Mouse (Mus musculus) intestine, postnatal 0 days (tissue): ENCODE data around the gene Tox4. TPM values are rescaled to one million over a fixed set of nuclear protein-coding genes. Genes with fewer than 3 reads are reported as not detected.

Experiments used
- ATAC-seq: fragments of 200-750 bp; cut with Nextera tagmentation; 2 replicates; pipeline ENCODE4 v1.8.0; 2017; ENCODE audit warnings: mild to moderate bottlenecking, moderate TSS enrichment, moderate library complexity
- H3K27ac ChIP-seq: fragments of 300-500 bp; sonication (generic); 2 replicates; pipeline ENCODE4 v1.5.1; 2014; ENCODE audit warnings: mild to moderate bottlenecking, low read depth, low read length, moderate library complexity
- H3K27me3 ChIP-seq: fragments of 300-500 bp; sonication (generic); replicated peaks from 2 replicates; pipeline ENCODE4 v1.6.1; 2014; ENCODE audit warnings: low read length, mixed read lengths; ENCODE audit not compliant: control insufficient read depth, insufficient read depth
- H3K36me3 ChIP-seq: fragments of 300-500 bp; sonication (generic); 2 replicates; pipeline ENCODE4 v1.6.1; 2014; ENCODE audit warnings: mild to moderate bottlenecking, moderate library complexity; ENCODE audit not compliant: control insufficient read depth, insufficient read depth
- H3K4me1 ChIP-seq: fragments of 300-500 bp; sonication (generic); replicated peaks from 2 replicates; pipeline ENCODE4 v1.6.1; 2014; ENCODE audit warnings: antibody characterized with exemption, low read length, mixed read lengths; ENCODE audit not compliant: control insufficient read depth, insufficient read depth
- H3K4me2 ChIP-seq: fragments of 300-500 bp; sonication (generic); replicated peaks from 2 replicates; pipeline ENCODE4 v1.6.1; 2014; ENCODE audit warnings: low read depth, mild to moderate bottlenecking, moderate library complexity
- H3K4me3 ChIP-seq: fragments of 300-500 bp; sonication (generic); 2 replicates; pipeline ENCODE4 v1.5.1; 2014; ENCODE audit warnings: low read depth, low read length
- H3K9ac ChIP-seq: fragments of 300-500 bp; sonication (generic); 2 replicates; pipeline ENCODE4 v1.6.1; 2014; ENCODE audit warnings: mild to moderate bottlenecking, low read depth, low read length
- H3K9me3 ChIP-seq: fragments of 300-500 bp; sonication (generic); 2 replicates; pipeline ENCODE4 v1.6.1; 2016; ENCODE audit warnings: mixed run types; ENCODE audit not compliant: control insufficient read depth
- CTCF ChIP-seq: sonication (generic); IDR thresholded peaks from 2 replicates; pipeline ENCODE4 v1.5.1; 2016; ENCODE audit warnings: low read depth, mild to moderate bottlenecking, control low read depth, antibody characterized with exemption, moderate library complexity
- WGBS: fragments of 180-500 bp; shearing (Covaris S2); extraction: QIAGEN DNeasy Blood & Tissue Kit; methylation state at CpG from one replicate; pipeline ENCODE4 v1.1.7; 2014; 5-methylcytosine and 5-hydroxymethylcytosine counted together
- polyA plus RNA-seq: library from polyadenylated mRNA; unstranded; fragments of >200 nt; fragmentation: Nextera tagmentation; extraction: Ambion mirVana; gene quantifications from 2 replicates; pipeline ENCODE4 v1.2.1, GENCODE M21; 2015

Gene Tox4
- 20.8 and 21.7 TPM in 2 replicates for polyA plus RNA-seq

DNA sequence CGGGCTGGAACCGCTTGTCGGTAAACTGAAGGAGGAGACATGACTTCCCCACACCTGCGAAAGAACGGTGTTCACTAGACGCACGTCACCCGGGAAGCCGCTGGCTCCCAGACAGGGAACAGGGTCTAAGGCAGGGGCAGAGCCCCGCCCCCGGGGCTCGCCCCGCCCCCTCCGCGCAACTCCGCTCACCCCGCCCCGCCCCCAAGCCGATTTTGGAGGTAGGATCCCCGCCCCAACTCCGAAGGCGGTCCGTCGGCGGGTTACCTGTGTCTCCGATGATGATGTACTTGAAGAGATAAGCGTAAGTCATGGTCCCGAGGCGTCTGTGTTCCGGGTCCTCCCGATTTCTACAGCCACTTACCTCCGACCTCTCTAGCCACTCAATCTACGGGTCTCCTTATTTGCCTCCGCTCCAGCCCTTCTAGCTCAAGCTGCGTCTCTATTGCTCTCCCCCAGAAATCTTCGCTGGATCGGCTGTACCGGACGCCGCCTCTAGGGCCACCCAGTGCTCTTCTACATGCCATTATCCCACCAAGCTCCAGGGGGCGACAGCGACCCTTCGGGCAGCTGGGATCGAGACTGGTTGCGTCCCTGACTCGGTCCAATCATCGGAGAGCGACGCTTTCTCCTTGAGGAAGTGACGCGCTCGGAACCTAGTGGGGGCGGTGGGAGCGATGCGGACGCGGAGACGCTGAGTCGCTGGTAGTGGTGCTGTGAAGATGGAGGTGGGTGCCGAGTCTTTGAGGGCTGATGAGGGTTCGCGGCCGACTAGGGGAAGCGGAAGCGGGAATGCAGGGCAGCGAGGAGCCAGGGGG is at the start of gene Tox4, which contains the start of gene Rab2b:
Gene Tox4 (plus strand): TSS at position 215 of the 815 bp plus-strand sequence.
Gene Rab2b (minus strand): TSS at position 614 of the 815 bp plus-strand sequence.
- Histone ChIP-seq H3K36me3 (peaks cover 7% of the 10 kb centered on the region; the same call in 1 of the 2 replicates), H3K27ac (peak within 1 kb of the TSS; percentile 95), H3K9ac (peak within 1 kb of the TSS; percentile 91), H3K9me3 (no peaks in the 10 kb centered on the region), H3K27me3 (no peaks in the 10 kb centered on the region), H3K4me3 (peak within 1 kb of the TSS; percentile 94), H3K4me1 (0 out of 2 replicates have a peak, but pooled peaks cover 2% of the 10 kb centered on the region), H3K4me2 (peak within 1 kb of the TSS; percentile 72)
- 1% methylated on average over 65 of the region's 66 CpGs for WGBS
- peak; percentile 99 for ATAC-seq
- TF ChIP-seq CTCF = peak; percentile 100

DNA sequence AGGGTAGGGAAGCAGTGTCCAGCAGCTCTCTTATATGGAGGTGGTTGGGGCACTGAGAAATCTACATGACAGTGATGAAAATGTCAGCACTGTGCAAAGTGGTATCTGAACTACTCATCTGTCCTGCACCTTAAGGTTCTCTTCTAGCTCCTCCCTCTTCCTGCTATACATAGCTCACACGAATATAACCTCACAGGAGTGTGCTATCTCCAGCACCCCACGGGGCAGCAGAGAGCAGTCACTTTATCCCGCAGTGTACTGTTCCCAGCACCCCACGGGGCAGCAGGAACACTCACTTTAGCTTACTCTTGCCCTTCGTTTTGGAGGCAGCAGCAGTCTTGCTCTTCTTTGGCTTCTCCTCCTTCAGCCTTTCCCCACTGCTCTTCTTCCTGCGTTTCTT is 46.7 kb upstream of the Tox4 start:
- TF ChIP-seq CTCF = no peak
- Histone ChIP-seq H3K9me3 (no peaks in the 10 kb centered on the region), H3K4me3 (no peak overlapping the region), H3K27me3 (no peaks in the 10 kb centered on the region), H3K4me1 (no peaks in the 10 kb centered on the region), H3K36me3 (peaks cover 74% of the 10 kb centered on the region), H3K4me2 (no peak overlapping the region), H3K27ac (no peak overlapping the region), H3K9ac (no peak overlapping the region)
- no peak for ATAC-seq
- 88% methylated on average over 6 of the region's 6 CpGs for WGBS

DNA sequence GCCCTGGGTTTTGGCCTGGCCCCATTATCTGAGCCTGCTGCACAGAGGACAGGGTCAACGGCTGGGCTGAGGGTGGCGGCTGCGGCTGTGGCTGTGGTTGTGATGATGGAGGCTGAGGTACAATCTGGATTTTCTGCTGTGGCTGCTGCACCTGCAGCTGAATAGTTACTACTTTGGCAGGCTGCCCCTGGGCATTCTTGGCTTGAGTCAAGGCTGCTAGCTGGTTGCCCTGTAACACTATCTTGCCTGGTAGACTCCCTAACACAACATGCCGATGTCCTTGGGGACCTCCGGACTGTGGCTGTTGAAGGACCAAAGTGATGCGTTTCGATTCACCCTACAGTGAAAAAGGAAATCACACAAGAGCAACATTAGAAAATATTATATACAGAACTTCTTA is 43.8 kb upstream of the Tox4 start:
- ATAC-seq = no peak
- Histone ChIP-seq H3K4me1 (no peaks in the 10 kb centered on the region), H3K4me3 (no peak overlapping the region), H3K27ac (no peak overlapping the region), H3K27me3 (no peaks in the 10 kb centered on the region), H3K9me3 (no peaks in the 10 kb centered on the region), H3K9ac (no peak overlapping the region), H3K4me2 (no peak overlapping the region), H3K36me3 (peaks cover 60% of the 10 kb centered on the region)
- WGBS = 94% methylated on average over 7 of the region's 7 CpGs
- TF ChIP-seq CTCF = no peak

DNA sequence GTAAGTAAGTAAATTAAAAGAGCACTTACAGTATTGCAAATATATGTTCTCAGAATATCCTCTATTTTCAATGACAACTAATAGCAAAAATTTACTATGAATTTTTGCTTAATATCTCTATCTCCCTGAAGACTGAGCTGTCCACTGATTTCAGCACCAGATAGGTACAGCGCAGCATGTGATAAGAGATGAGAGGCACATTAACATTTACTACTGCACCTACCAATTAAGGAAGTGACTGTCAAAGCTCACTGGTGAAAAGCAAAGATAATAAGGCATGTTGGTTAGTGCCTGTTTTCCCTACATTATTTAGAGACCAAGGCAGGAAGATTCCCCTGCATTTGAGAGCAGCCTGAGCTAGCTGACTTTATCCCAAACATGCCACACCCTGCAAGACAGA is 42.7 kb upstream of the Tox4 start:
- H3K9me3 ChIP-seq = no peaks in the 10 kb centered on the region
- no peak overlapping the region for H3K9ac ChIP-seq
- H3K4me3 ChIP-seq = no peak overlapping the region
- H3K4me1 ChIP-seq = no peaks in the 10 kb centered on the region
- no peak overlapping the region for H3K4me2 ChIP-seq
- 58% methylated on average over 1 of the region's 1 CpGs for WGBS
- no peak for TF ChIP-seq CTCF
- H3K27ac ChIP-seq = no peak overlapping the region
- no peaks in the 10 kb centered on the region for H3K27me3 ChIP-seq
- H3K36me3 ChIP-seq = peaks cover 54% of the 10 kb centered on the region
- ATAC-seq = no peak

DNA sequence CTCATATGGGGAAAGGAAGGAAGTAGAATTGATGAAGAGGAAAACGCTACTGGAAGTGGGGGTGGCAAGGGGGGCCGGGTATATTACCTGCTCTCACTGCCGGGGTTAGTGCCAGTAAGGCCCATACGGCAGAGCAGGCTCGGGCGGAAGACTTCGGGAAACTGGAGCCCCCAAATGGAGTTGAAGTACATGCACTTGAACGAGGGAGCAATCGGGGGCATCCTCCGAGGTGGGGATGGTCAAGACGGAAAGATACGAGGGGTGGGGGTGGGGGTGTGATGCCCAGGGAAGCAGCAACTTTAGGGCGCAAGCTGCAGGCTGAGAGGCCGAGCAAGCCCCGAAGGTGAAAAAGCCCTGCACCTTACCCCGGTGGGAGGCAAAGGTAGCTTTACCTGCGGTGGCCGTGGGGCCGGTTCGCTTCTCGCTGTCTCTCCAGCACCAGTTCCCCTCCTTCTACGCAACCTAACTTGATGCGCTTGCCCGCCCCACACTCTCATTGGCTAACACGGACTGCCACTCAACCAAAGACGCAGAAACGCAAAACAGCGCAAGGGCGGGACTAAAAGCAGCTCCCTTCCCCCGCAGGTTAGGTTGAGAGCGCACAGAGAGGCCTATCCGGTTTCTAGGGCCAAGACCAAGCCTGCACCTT is 34.8 kb upstream of the Tox4 start:
- TF ChIP-seq CTCF = no peak
- Histone ChIP-seq H3K36me3 (peaks cover 4% of the 10 kb centered on the region; the same call in 1 of the 2 replicates), H3K4me1 (0 out of 2 replicates have a peak, but pooled peaks cover 3% of the 10 kb centered on the region), H3K27me3 (no peaks in the 10 kb centered on the region), H3K4me3 (peak overlapping the region; percentile 64), H3K27ac (peak overlapping the region; percentile 89), H3K9me3 (no peaks in the 10 kb centered on the region), H3K9ac (peak overlapping the region; percentile 56), H3K4me2 (peak overlapping the region; percentile 75)
- ATAC-seq = peak; percentile 99
- under 1% methylated on average over 32 of the region's 32 CpGs for WGBS

DNA sequence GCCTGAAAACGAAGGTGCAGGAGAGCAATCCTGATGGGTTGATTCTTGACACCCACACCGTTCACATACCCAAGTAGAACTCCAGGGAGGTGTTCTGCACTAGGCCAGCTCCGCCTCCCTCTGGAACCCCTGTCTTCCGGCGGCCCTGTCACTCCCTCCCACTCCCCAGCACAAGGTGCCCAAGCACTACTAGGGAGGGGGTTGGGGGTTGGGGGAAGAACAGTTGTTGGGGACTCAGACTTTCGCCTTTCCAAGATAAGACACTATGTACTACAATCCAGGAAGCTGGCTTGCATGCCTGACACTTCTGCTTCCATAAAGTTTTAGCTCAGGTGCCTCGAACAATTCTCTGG is 34.3 kb upstream of the Tox4 start:
- H3K36me3 ChIP-seq = peaks cover 4% of the 10 kb centered on the region; the same call in 1 of the 2 replicates
- 5% methylated on average over 7 of the region's 7 CpGs for WGBS
- ATAC-seq = peak; percentile 64
- peak overlapping the region; percentile 75 for H3K4me2 ChIP-seq
- H3K27me3 ChIP-seq = no peaks in the 10 kb centered on the region
- H3K27ac ChIP-seq = peak overlapping the region; percentile 89
- peak overlapping the region; percentile 56 for H3K9ac ChIP-seq
- no peak for TF ChIP-seq CTCF
- 0 out of 2 replicates have a peak, but pooled peaks cover 3% of the 10 kb centered on the region for H3K4me1 ChIP-seq
- H3K4me3 ChIP-seq = peak overlapping the region; percentile 64
- no peaks in the 10 kb centered on the region for H3K9me3 ChIP-seq
